Mouse (Mus musculus): ENCODE results near the gene Olfr685. TPM values are rescaled to one million over a fixed set of nuclear protein-coding genes. Genes with fewer than 3 reads are reported as not detected.

The Olfr685 gene
- polyA plus RNA-seq, 1 experiment from 2014 or later, result not detected

Other genes starting within 250 kb of the Olfr685 start
- gene Olfr670, start 223.4 kb downstream of the Olfr685 start, polyA plus RNA-seq (2016; fragmentation: Nextera tagmentation; extraction: Ambion mirVana), result not detected in 2 replicates
- gene Olfr671, start 206.9 kb downstream of the Olfr685 start, polyA plus RNA-seq (2016; fragmentation: Nextera tagmentation; extraction: Ambion mirVana), result not detected in 2 replicates
- gene Olfr672, start 184.0 kb downstream of the Olfr685 start, polyA plus RNA-seq (2016; fragmentation: Nextera tagmentation; extraction: Ambion mirVana), result not detected in 2 replicates
- gene Olfr675, start 157.6 kb downstream of the Olfr685 start, polyA plus RNA-seq (2016; fragmentation: Nextera tagmentation; extraction: Ambion mirVana), result not detected in 2 replicates
- gene Olfr676, start 153.3 kb downstream of the Olfr685 start, polyA plus RNA-seq (2016; fragmentation: Nextera tagmentation; extraction: Ambion mirVana), result not detected in 2 replicates
- not detected in 2 replicates for gene Olfr677, start 134.6 kb downstream of the Olfr685 start, polyA plus RNA-seq (2016; fragmentation: Nextera tagmentation; extraction: Ambion mirVana)
- not detected in 2 replicates for gene Olfr678, start 121.5 kb downstream of the Olfr685 start, polyA plus RNA-seq (2016; fragmentation: Nextera tagmentation; extraction: Ambion mirVana)
- not detected in 2 replicates for gene Olfr679, start 104.8 kb downstream of the Olfr685 start, polyA plus RNA-seq (2016; fragmentation: Nextera tagmentation; extraction: Ambion mirVana)
- gene Olfr680-ps1, start 93.2 kb downstream of the Olfr685 start, polyA plus RNA-seq (2016; fragmentation: Nextera tagmentation; extraction: Ambion mirVana), result not detected in 2 replicates
- gene Olfr681, start 69.2 kb downstream of the Olfr685 start, polyA plus RNA-seq (2016; fragmentation: Nextera tagmentation; extraction: Ambion mirVana), result not detected in 2 replicates
- 0.13 TPM in 1 of 2 replicates, not detected in the other for gene Olfr683, start 39.0 kb downstream of the Olfr685 start, polyA plus RNA-seq (2016; fragmentation: Nextera tagmentation; extraction: Ambion mirVana)
- not detected in 2 replicates for gene Olfr684, start 22.4 kb downstream of the Olfr685 start, polyA plus RNA-seq (2016; fragmentation: Nextera tagmentation; extraction: Ambion mirVana)
- gene Olfr686, start 21.5 kb upstream of the Olfr685 start, polyA plus RNA-seq (2016; fragmentation: Nextera tagmentation; extraction: Ambion mirVana), result not detected in 2 replicates
- not detected in 2 replicates for gene Olfr688, start 102.1 kb upstream of the Olfr685 start, polyA plus RNA-seq (2016; fragmentation: Nextera tagmentation; extraction: Ambion mirVana)
- gene Olfr689, start 125.2 kb upstream of the Olfr685 start, polyA plus RNA-seq (2016; fragmentation: Nextera tagmentation; extraction: Ambion mirVana), result not detected in 2 replicates
- not detected in 2 replicates for gene Olfr690, start 148.1 kb upstream of the Olfr685 start, polyA plus RNA-seq (2016; fragmentation: Nextera tagmentation; extraction: Ambion mirVana)
- not detected in 2 replicates for gene Olfr691, start 156.3 kb upstream of the Olfr685 start, polyA plus RNA-seq (2016; fragmentation: Nextera tagmentation; extraction: Ambion mirVana)
- not detected in 2 replicates for gene Olfr692, start 182.2 kb upstream of the Olfr685 start, polyA plus RNA-seq (2016; fragmentation: Nextera tagmentation; extraction: Ambion mirVana)
- gene Gm5901, start 189.0 kb upstream of the Olfr685 start, polyA plus RNA-seq (2016; fragmentation: Nextera tagmentation; extraction: Ambion mirVana), result not detected in 2 replicates
- 48.2 and 49.7 TPM in 2 replicates for gene Fam160a2, start 214.0 kb upstream of the Olfr685 start, polyA plus RNA-seq (2016; fragmentation: Nextera tagmentation; extraction: Ambion mirVana)
- 0.10 and 0.19 TPM in 2 replicates for gene Cnga4, start 218.6 kb upstream of the Olfr685 start, polyA plus RNA-seq (2016; fragmentation: Nextera tagmentation; extraction: Ambion mirVana)
- 0.38 and 0.70 TPM in 2 replicates for gene Cckbr, start 239.7 kb upstream of the Olfr685 start, polyA plus RNA-seq (2016; fragmentation: Nextera tagmentation; extraction: Ambion mirVana)